Mouse (Mus musculus) large intestine, adult 2 months (tissue): ENCODE measurements around the gene Hes3. TPM values are rescaled to one million over a fixed set of nuclear protein-coding genes. Genes with fewer than 3 reads are reported as not detected.

ENCODE experiments used
- DNase-seq: peaks from one replicate; pipeline ENCODE4 v3.0.0-alpha.2; 2012; ENCODE audit warnings: low read depth, low spot score
- WGBS: fragments of 180-500 bp; shearing (Covaris S2); methylation state at CpG from one replicate; pipeline ENCODE4 v1.1.7; 2018; 5-methylcytosine and 5-hydroxymethylcytosine counted together
- polyA plus RNA-seq: library from polyadenylated mRNA; depleted of rRNA; stranded (reverse); fragments of >200 nt; gene quantifications from 2 replicates; pipeline ENCODE4 v1.2.3, GENCODE M21; 2012; rRNA removed

Hes3 gene
- polyA plus RNA-seq, 1 experiment = not detected

- no peak for DNase-seq
- WGBS = 93% methylated on average over 9 of the region's 9 CpGs
Measured at GRCm38 (mm10) chr4:152264867-152265568, 26.4 kb downstream of the Hes3 start.

GRCm38 (mm10) chr4:152264177-152264530 lies 27.3 kb downstream of the Hes3 start:
- DNase-seq = no peak
- WGBS = 55% methylated on average over 4 of the region's 4 CpGs

DNA sequence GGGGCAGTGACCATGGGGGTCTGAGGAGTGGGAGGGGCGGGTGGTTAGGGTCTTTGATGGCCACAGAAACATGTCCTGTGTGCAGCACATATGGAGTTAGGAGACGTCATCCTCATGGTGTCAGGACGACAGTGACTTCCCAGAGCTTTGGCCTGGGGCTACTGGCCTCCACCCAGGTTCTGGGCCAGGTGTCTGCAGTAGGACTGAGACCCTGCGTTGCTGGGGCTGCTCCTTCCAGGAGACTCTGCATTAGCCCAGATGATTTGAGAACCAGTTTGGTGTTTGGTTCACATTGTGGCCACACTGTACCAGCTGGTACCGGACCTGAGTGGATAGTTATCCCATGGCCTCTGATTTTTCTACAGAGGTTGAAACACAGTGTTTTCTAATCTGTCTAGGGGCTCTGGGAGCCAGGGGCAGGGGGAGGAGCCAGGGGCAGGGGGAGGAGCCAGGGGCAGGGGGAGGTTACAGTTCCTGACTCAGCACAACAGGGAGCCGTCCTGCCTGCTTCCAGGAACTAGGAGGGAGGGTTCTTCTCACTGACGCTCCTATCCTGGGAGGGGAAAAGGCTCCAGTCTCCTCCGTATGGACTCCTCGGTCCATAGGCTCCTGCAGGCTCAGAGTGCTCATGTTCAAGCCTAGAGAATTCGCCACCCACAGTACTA lies 27.8 kb downstream of the Hes3 start:
- 64% methylated on average over 10 of the region's 10 CpGs for WGBS
- no peak for DNase-seq

- DNase-seq = no peak
- WGBS = 81% methylated on average over 9 of the region's 9 CpGs
Measured at GRCm38 (mm10) chr4:152263089-152263488, 28.4 kb downstream of the Hes3 start.

DNA sequence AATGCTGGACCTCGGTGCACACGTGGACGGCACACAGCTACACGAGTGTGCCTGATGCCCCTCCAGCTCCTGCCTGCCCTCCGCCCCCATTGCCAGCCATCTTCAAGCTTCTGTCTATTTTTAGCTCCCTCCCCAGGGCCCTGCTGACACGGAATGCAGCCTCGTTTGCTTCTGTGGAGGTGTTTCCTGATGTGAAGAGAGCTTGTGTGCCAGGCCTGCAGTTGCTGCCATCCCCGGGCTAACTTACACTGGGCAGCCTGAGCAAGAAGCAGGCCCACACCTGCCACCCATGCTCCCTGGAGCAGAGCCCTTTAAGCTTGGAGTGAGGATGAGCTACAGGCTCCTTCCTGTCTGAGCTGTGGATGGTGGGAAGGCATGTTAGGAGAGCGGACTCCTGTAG lies 29.3 kb downstream of the Hes3 start:
- DNase-seq = no peak
- 71% methylated on average over 9 of the region's 9 CpGs for WGBS

DNA sequence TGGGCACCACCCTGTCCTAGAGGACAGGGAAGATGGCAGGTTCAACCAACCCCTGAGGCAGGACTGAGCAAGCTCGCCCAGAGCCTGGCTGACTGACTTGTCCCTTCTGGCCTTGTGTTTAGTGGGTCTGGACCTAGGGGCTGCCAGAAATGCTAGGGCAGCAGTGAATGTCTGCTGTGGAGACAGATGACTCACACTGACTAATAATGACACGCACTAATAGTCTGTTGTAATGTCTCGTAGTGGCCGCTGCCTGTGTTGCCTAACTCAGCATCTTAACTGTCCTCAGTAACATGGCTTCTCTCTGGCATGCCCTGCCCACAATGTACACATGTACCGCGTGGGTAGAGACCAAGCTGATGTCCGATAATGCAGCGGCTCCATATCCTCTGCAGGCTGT lies 31.0 kb downstream of the Hes3 start:
- 88% methylated on average over 8 of the region's 8 CpGs for WGBS
- no peak for DNase-seq

GRCm38 (mm10) chr4:152257070-152257469 lies 34.4 kb downstream of the Hes3 start:
- no peak for DNase-seq
- 38% methylated on average over 6 of the region's 6 CpGs for WGBS

- no peak for DNase-seq
- 68% methylated on average over 9 of the region's 9 CpGs for WGBS
Measured at GRCm38 (mm10) chr4:152253183-152253759, 38.2 kb downstream of the Hes3 start.

- no peak for DNase-seq
- WGBS = 84% methylated on average over 6 of the region's 6 CpGs
Measured at GRCm38 (mm10) chr4:152250615-152251014, 40.8 kb downstream of the Hes3 start.

GRCm38 (mm10) chr4:152247195-152247594 lies 44.3 kb downstream of the Hes3 start:
- DNase-seq = no peak
- WGBS = 81% methylated on average over 3 of the region's 3 CpGs

DNA sequence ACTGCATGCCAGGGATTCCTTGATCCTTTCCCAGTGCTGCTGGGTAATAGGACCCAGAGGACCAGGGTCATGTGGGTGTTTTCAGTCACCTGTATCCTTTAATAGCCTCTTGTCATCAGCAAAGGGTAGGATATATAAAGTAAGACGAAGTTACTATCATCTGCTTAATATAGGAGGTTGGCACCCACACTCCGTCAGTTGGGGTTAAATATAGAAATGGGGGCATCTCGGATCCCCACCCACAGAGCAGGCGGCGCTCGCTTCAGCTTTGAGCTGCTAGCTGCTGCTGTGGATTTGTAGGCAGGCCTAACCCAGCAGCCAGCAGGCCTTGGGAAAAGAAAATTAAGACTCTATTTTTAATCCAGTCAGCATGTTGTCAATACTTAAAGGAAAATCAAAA lies 45.5 kb downstream of the Hes3 start:
- 82% methylated on average over 6 of the region's 6 CpGs for WGBS
- no peak for DNase-seq

GRCm38 (mm10) chr4:152244545-152245522 lies 46.6 kb downstream of the Hes3 start:
- DNase-seq = no peak
- 84% methylated on average over 11 of the region's 11 CpGs for WGBS

DNA sequence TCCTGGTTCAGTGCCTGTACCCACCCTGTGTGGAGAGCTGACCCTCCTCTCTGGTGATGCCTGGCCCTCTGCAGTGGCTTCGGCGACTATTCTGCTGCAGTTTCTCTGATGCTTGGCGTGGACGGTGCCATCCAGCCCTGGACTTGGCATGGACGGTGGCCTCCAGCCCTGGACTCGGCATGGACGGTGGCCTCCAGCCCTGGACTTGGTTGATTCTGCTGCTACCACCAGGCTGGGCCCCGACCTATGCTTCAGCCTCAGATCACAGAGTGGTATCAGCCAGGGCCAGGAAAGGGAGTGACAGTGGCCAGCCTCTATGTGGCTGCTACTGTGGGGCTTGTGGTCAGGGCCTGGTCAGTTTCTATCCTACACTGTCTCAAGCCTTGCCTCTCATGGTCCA lies 47.5 kb downstream of the Hes3 start:
- no peak for DNase-seq
- WGBS = 94% methylated on average over 8 of the region's 8 CpGs

DNA sequence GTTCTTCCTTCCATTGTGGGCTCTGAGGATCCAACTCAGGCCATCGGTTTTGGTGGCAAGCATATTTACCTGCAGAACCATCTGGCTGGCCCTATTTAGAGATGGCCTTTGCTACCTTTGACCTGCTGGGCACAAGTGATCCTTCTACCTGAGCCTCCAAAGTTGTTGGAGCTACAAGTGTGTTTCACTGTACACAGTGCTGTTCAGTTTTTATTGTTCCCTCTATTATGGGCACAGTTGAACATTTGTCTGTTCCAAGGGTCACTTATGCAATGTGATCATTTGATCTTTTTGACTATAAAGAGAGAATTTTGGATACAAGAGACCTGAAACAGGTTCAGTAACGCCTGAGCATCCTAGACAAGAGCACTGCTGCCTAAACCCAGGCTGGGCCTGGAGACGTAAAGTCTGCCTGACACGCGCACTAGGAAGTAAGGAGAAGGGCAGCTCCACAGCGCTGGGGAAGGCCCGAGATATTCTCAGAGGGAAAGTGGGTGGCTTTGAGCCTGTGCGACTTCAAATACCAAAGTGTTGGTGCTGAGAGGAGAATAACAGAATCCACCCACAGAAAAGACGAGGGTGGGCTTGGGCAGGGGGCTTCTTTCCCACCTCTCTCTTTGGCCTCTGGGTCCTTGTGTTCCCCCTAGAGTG lies 48.1 kb downstream of the Hes3 start:
- no peak for DNase-seq
- WGBS = 83% methylated on average over 9 of the region's 9 CpGs

GRCm38 (mm10) chr4:152239974-152240373 lies 51.5 kb downstream of the Hes3 start:
- WGBS = 77% methylated on average over 4 of the region's 4 CpGs
- DNase-seq = no peak

Other genes with a start within 250 kb of the Hes3 start
- gene Plekhg5, start 219.2 kb downstream of the Hes3 start, polyA plus RNA-seq = 12.7 and 17.0 TPM in 2 replicates
- 3.6 and 4.0 TPM in 2 replicates for gene Tnfrsf25, start 175.7 kb downstream of the Hes3 start, polyA plus RNA-seq
- gene Espn, start 139.3 kb downstream of the Hes3 start, polyA plus RNA-seq = 157 and 237 TPM in 2 replicates
- gene Hes2, start 132.8 kb downstream of the Hes3 start, polyA plus RNA-seq = 7.5 and 17.1 TPM in 2 replicates
- 50.9 and 56.5 TPM in 2 replicates for gene Acot7, start 113.5 kb downstream of the Hes3 start, polyA plus RNA-seq
- 6.5 and 8.1 TPM in 2 replicates for gene Gpr153, start 17.4 kb downstream of the Hes3 start, polyA plus RNA-seq
- gene Icmt, start 5.6 kb upstream of the Hes3 start, polyA plus RNA-seq = 22.1 and 30.5 TPM in 2 replicates
- gene Rnf207, start 27.3 kb upstream of the Hes3 start, polyA plus RNA-seq = 3.5 and 4.0 TPM in 2 replicates
- gene Rpl22, start 34.1 kb upstream of the Hes3 start, polyA plus RNA-seq = 82.6 and 90.4 TPM in 2 replicates
- gene Chd5, start 47.0 kb upstream of the Hes3 start, polyA plus RNA-seq = 0.49 and 0.56 TPM in 2 replicates
- gene Nphp4, start 185.0 kb upstream of the Hes3 start, polyA plus RNA-seq = 0.60 and 0.73 TPM in 2 replicates
- gene Kcnab2, start 186.2 kb upstream of the Hes3 start, polyA plus RNA-seq = 4.8 and 5.8 TPM in 2 replicates